Mouse (Mus musculus) retina, adult 2 months (tissue): ENCODE data around the gene Magea1.
"Not testable (repeated sequence)": the region's sequence is repeated elsewhere in the genome, so short reads cannot be mapped to it uniquely, and the experiment has no call there.

Source experiments
- DNase-seq: peaks from one replicate; pipeline ENCODE4 v3.0.0-alpha.2; 2012; ENCODE audit warnings: low read depth, low spot score

The Magea1 gene

DNA sequence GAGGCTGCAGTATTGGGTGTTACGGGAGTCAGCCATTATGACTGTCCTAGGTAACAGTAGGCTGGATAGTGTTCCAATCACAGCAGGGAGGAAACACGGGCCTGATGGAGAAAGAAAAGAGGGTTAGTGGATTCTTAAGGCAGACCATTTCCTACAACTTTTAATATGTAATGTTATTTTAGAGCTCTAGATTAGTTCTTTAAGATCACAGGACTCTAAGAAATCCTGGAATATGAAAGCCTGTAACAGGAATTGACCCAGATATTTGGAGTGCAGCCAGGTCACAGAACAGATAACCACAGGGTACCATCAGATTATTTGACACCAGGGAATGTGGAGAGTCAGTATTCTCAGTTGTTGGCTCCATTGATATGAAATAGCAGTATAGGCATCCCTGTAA, at the start of gene Magea1:
Gene Magea1 (minus strand): TSS at position 101 of the 400 bp plus-strand sequence.
- DNase-seq, result not testable (repeated sequence)

DNA sequence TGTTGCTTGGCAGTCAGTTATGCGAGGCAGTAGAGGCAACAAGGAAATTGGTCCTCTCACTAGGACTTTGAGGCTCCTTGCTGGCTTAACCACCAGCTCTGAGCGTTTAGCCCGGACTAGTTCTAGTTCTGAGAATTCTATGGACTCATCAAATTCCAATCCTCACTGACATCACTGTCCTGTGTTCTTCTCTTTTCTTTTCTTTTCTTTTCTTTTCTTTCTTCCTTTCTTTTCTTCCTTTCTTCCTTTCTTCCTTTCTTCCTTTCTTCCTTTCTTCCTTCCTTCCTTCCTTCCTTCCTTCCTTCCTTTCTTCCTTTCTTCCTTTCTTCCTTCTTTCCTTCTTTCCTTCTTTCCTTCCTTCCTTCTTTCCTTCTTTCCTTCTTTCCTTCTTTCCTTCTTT, 38.7 kb upstream of the Magea1 start, which contains the start of gene Cldn34b2:
Gene Cldn34b2 (minus strand): TSS at position 101 of the 400 bp plus-strand sequence.
- DNase-seq, result not testable (repeated sequence)

DNA sequence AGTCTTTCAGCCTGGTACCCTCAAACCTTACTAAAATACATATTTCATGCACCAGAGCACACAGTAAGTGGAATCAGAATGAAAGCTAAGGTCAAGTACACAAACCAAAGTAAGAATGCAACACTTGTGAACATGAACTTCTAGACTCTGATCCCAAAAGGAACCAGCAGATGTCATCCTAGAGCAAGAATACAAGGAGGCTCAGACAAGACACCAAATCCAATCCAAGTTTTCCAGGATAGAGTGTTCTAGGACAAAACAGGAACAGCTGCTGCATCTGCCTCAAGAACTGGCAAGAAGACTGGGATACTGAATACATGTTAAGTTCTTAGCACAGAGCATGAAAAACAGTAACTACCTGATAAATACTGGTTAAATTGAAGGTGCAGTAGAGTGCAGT, 8.4 kb upstream of the Magea1 start:
- DNase-seq, result no peak

DNA sequence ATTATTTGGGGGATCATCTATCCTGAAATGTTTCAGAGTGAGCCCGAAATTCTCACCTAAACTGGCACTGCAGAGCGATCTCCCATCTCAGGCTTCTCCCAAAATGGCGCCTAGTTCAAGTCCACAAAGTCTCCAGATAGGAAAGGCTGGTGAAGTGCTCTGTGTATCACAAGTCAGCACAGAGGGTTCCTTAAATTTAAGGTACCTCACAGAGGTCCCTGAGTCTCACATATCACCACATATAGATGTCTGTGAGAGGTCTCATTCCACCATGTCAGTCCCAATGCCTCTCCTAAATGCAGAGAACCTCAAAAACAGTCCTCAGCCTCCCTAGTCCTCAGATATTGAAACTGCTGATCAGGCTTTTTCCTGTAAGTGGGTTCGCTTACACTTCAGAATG, 4.0 kb upstream of the Magea1 start, which contains the start of gene Magea2:
Gene Magea2 (minus strand): TSS at position 101 of the 400 bp plus-strand sequence.
- not testable (repeated sequence) for DNase-seq

DNA sequence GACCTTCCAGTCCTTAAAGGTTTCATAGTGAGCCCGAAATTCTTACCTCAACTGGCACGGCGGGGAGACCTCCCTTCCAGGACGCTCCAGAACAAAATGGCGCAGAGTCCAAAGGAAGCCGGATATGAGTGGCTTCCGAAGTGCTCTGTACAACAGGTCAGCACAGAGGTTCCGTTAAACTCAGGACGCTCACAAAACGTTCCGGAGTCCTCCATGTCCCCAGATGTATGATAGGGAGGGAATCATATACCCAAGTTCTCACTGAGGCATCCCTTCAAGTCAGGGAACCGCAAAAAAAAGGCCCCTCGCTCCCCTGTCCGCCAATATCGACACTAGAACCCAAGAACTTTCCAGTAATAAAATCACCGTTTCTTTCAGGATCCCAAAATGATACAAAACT, 26.5 kb downstream of the Magea1 start, which contains the start of gene Magea5:
Gene Magea5 (minus strand): TSS at position 101 of the 400 bp plus-strand sequence.
- DNase-seq, result not testable (repeated sequence)
